Comparison of ENCODE assay signal across 10 mouse cellular contexts in the genomic region with DNA sequence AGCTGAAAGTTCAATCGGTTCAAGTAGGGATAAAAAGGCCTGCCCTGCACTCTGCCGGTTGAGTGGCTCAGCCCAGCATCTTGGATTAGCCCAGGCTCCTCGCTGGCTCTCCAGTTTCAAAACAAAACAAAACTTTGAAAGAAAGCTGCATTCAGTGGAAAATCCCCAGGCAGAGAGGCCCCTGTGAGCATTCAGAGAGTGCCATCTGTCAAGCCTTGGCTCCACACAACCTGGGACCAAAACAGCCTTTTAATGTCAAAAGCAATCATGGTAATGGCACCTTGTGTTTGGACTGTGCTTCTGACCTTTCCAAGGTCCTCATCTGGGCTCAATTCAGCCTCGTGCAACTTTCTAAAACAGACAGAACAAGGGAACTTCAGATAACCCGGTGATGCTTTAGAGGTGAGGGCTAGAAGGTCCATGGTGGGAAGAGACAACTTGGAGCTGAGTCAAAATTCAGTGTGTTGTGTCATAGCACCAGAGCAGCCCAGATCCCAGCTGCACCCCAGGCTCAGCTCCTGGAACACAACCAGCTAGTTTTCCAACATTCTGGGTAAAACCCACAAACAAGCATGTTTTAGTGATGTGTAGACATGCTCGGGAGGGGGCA. TPM values are rescaled to one million over a fixed set of nuclear protein-coding genes. Genes with fewer than 3 reads are reported as not detected.
DNase-seq lines count a peak whose midpoint lies in the region; ATAC-seq lines count a peak whose summit lies in the region.
"Had no signal": no experiment of that assay in that cellular context is flagged by ENCODE, and none has a peak within 500 bp of the region (broad histone marks: within the 10 kb centered on the region; RNA-seq: fewer than 3 reads in every experiment).

No protein-coding gene starts in this region.

- DNase-seq in layer of hippocampus, adult 11-12 months (ENCODE audit: low spot score): peak; percentile 37
- no peak for DNase-seq in layer of hippocampus, adult 9-10 months (ENCODE audit: low spot score)
- peak; percentile 76 for DNase-seq in brain, adult 2 months (ENCODE audit: low read depth, low spot score)
- peak; percentile 51 for DNase-seq in cerebellum, adult 8-10 months
- DNase-seq in fibroblast of lung, adult 2 months (ENCODE audit: low read depth): peak; percentile 82
- DNase-seq in thymus, postnatal 4 days: no peak
- DNase-seq: gastrocnemius, postnatal 10 days; midbrain, embryonic 14.5 days had no signal

- no peak for ATAC-seq in erythroid progenitor cell, adult 5-6 weeks (replicated peaks; ENCODE audit: low FRiP score, poor library complexity, severe bottlenecking)
- ATAC-seq: intestine, embryonic 15.5 days had no signal

RNA-seq across cellular contexts. Expression of a gene that starts 27.3 kb away (rescaled TPM):
- total RNA-seq in erythroid progenitor cell, adult 5-6 weeks (2015; ENCODE audit: low replicate concordance): 2.1 and 4.0 TPM in 2 replicates
- total RNA-seq in erythroid progenitor cell, adult 5-6 weeks (2017; ENCODE audit: low replicate concordance): 0.64 and 1.4 TPM in 2 replicates

Comparison
In these comparisons a context has a peak if more than half of its experiments do, and no peak if none do; other contexts are left out.
1. DNase-seq: peak in layer of hippocampus, adult 11-12 months (single experiment), brain, adult 2 months (single experiment), cerebellum, adult 8-10 months (single experiment) and fibroblast of lung, adult 2 months (single experiment); none in layer of hippocampus, adult 9-10 months (single experiment) and thymus, postnatal 4 days (single experiment).